8 mouse cellular contexts compared by ENCODE assay signal in the genomic region with DNA sequence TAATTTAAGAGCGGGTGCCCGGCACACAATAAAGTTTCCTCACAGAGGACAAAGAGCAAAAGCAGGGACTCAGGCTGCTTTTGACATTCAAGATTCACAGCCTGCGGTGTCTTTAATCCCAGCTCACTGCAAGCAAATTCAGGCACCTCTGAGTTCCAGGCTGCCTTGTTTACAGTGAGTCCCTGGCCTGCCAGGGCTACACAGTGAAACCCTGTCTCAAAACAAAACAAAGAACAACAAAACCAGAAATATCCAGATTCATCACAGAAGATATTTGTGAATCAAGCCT. TPM values are rescaled to one million over a fixed set of nuclear protein-coding genes. Genes with fewer than 3 reads are reported as not detected.
DNase-seq lines count a peak whose midpoint lies in the region; ATAC-seq and TF ChIP-seq lines count a peak whose summit lies in the region.

No protein-coding gene starts in this region.

- no peak for DNase-seq in kidney, adult 9 months
- DNase-seq in hindbrain, embryonic 11.5 days (ENCODE audit: low spot score) = no peak
- no peak for DNase-seq in lung, postnatal 0 days (ENCODE audit: low spot score)
- DNase-seq in layer of hippocampus, adult 9-11 months = no peak
- no peak for DNase-seq in spleen, postnatal 36 days (ENCODE audit: low spot score in 2 of 2)
- DNase-seq in testis, postnatal 10 days (ENCODE audit: low spot score) = no peak

- H3K36me3 ChIP-seq in kidney, embryonic 14.5 days (ENCODE audit: control insufficient read depth, insufficient read depth, low read length) = no peaks in the 10 kb centered on the region; the same call in 1 of the 2 replicates
- no peaks in the 10 kb centered on the region for H3K36me3 ChIP-seq in hindbrain, embryonic 11.5 days (ENCODE audit: control insufficient read depth, insufficient read depth, low read length)
- peaks cover 7% of the 10 kb centered on the region for H3K36me3 ChIP-seq in lung, postnatal 0 days (ENCODE audit: insufficient read depth, low read length)

- no peaks in the 10 kb centered on the region for H3K27me3 ChIP-seq in kidney, embryonic 14.5 days (ENCODE audit: control insufficient read depth, insufficient read depth, low read length)
- no peaks in the 10 kb centered on the region for H3K27me3 ChIP-seq in hindbrain, embryonic 11.5 days (ENCODE audit: control insufficient read depth, insufficient read depth, low read length)
- no peaks in the 10 kb centered on the region for H3K27me3 ChIP-seq in lung, postnatal 0 days (replicated peaks; ENCODE audit: insufficient read depth, low read length)

- TF ChIP-seq EP300 in lung, postnatal 0 days (IDR thresholded peaks at IDR 0.05) = no peak; the same call in 1 of the 2 replicates

- peak overlapping the region; percentile 66 for H3K4me2 ChIP-seq in kidney, embryonic 14.5 days (replicated peaks; ENCODE audit: low read depth, low read length)
- H3K4me2 ChIP-seq in hindbrain, embryonic 11.5 days (replicated peaks; ENCODE audit: low read depth, low read length) = peak overlapping the region; percentile 52
- peak overlapping the region; percentile 60 for H3K4me2 ChIP-seq in lung, postnatal 0 days (replicated peaks; ENCODE audit: low read depth, low read length)

- 0 out of 2 replicates have a peak, but pooled peaks have one; percentile 16 for ATAC-seq in kidney, embryonic 14.5 days (ENCODE audit: low FRiP score, low TSS enrichment)
- peak; percentile 50 for ATAC-seq in hindbrain, embryonic 11.5 days (ENCODE audit: low FRiP score)
- 0 out of 2 replicates have a peak, but pooled peaks have one; percentile 20 for ATAC-seq in lung, postnatal 0 days

- TF ChIP-seq CTCF in lung, postnatal 0 days (IDR thresholded peaks at IDR 0.05) = no peak

- no peaks in the 10 kb centered on the region for H3K4me1 ChIP-seq in kidney, embryonic 14.5 days (ENCODE audit: control insufficient read depth, insufficient read depth, low read length)
- H3K4me1 ChIP-seq in brown adipose tissue, adult 24 weeks (ENCODE audit: control insufficient read depth, insufficient read depth, insufficient read length, low read length) = 0 out of 2 replicates have a peak, but pooled peaks cover 2% of the 10 kb centered on the region
- H3K4me1 ChIP-seq in hindbrain, embryonic 11.5 days (replicated peaks; ENCODE audit: control insufficient read depth, insufficient read depth, low read length) = no peaks in the 10 kb centered on the region
- H3K4me1 ChIP-seq in lung, postnatal 0 days (ENCODE audit: insufficient read depth, low read depth, low read length) = no peaks in the 10 kb centered on the region

- peak overlapping the region; percentile 59 for H3K4me3 ChIP-seq in kidney, embryonic 14.5 days (ENCODE audit: low read length)
- H3K4me3 ChIP-seq in brown adipose tissue, adult 24 weeks (ENCODE audit: insufficient read depth, low read depth, low read length) = peak overlapping the region; percentile 86
- peak overlapping the region; percentile 45 for H3K4me3 ChIP-seq in hindbrain, embryonic 11.5 days (ENCODE audit: low read depth, low read length)
- H3K4me3 ChIP-seq in lung, postnatal 0 days (ENCODE audit: low read depth, low read length) = peak overlapping the region; percentile 53; the same call in 1 of the 2 replicates

- peak overlapping the region; percentile 9; the same call in 1 of the 2 replicates for H3K9ac ChIP-seq in kidney, embryonic 14.5 days (ENCODE audit: low read depth, low read length)
- peak overlapping the region; percentile 39 for H3K9ac ChIP-seq in hindbrain, embryonic 11.5 days (ENCODE audit: low read depth, low read length)
- peak overlapping the region; percentile 30; the same call in 1 of the 2 replicates for H3K9ac ChIP-seq in lung, postnatal 0 days (replicated peaks; ENCODE audit: low read depth)

- H3K27ac ChIP-seq in kidney, embryonic 14.5 days (ENCODE audit: low read depth, low read length) = no peak overlapping the region
- H3K27ac ChIP-seq in brown adipose tissue, adult 24 weeks (replicated peaks; ENCODE audit: low read depth, low read length) = peak overlapping the region; percentile 66
- H3K27ac ChIP-seq in hindbrain, embryonic 11.5 days (ENCODE audit: low read depth, low read length) = no peak overlapping the region
- peak overlapping the region; percentile 68; the same call in 1 of the 2 replicates for H3K27ac ChIP-seq in lung, postnatal 0 days (ENCODE audit: low read length)

- 9% methylated on average over 3 of the region's 3 CpGs for WGBS in kidney, embryonic 14.5 days
- 7% methylated on average over 3 of the region's 3 CpGs for WGBS in hindbrain, embryonic 11.5 days
- 8% methylated on average over 3 of the region's 3 CpGs for WGBS in lung, postnatal 0 days

- no peaks in the 10 kb centered on the region for H3K9me3 ChIP-seq in kidney, embryonic 14.5 days (ENCODE audit: control insufficient read depth, low read length)
- H3K9me3 ChIP-seq in hindbrain, embryonic 11.5 days (ENCODE audit: control insufficient read depth, low read length) = no peaks in the 10 kb centered on the region
- no peaks in the 10 kb centered on the region for H3K9me3 ChIP-seq in lung, postnatal 0 days (ENCODE audit: low read length)

RNA-seq across cellular contexts. Expression of a gene that starts 0.5 kb away (rescaled TPM):
- 5.6 and 10.4 TPM in 2 replicates for polyA plus RNA-seq in kidney, embryonic 14.5 days (2014; fragmentation: Nextera tagmentation; extraction: Ambion mirVana)
- polyA plus RNA-seq in brown adipose tissue, adult 24 weeks (2012; ENCODE audit: insufficient read depth, insufficient read length, missing spikeins) = 9.5 and 15.8 TPM in 2 replicates
- polyA plus RNA-seq in hindbrain, embryonic 11.5 days (2014; fragmentation: Nextera tagmentation; extraction: Ambion mirVana) = 7.5 TPM in 2 replicates
- polyA plus RNA-seq in lung, postnatal 0 days (2015; fragmentation: Nextera tagmentation; extraction: Ambion mirVana) = 7.9 and 8.8 TPM in 2 replicates

RNA-seq across cellular contexts. Expression of a gene that starts 30.7 kb away (rescaled TPM):
- 0.31 and 2.3 TPM in 2 replicates for polyA plus RNA-seq in kidney, embryonic 14.5 days (2014; fragmentation: Nextera tagmentation; extraction: Ambion mirVana)
- polyA plus RNA-seq in brown adipose tissue, adult 24 weeks (2012; ENCODE audit: insufficient read depth, insufficient read length, missing spikeins) = 0.52 TPM in 1 of 2 replicates, not detected in the other
- polyA plus RNA-seq in hindbrain, embryonic 11.5 days (2014; fragmentation: Nextera tagmentation; extraction: Ambion mirVana) = 0.70 and 1.4 TPM in 2 replicates
- polyA plus RNA-seq in lung, postnatal 0 days (2015; fragmentation: Nextera tagmentation; extraction: Ambion mirVana) = 0.35 and 0.55 TPM in 2 replicates

RNA-seq across cellular contexts. Expression of a gene that starts 32.1 kb away (rescaled TPM):
- 2.2 and 2.3 TPM in 2 replicates for polyA plus RNA-seq in kidney, embryonic 14.5 days (2014; fragmentation: Nextera tagmentation; extraction: Ambion mirVana)
- polyA plus RNA-seq in brown adipose tissue, adult 24 weeks (2012; ENCODE audit: insufficient read depth, insufficient read length, missing spikeins) = 6.2 and 10.3 TPM in 2 replicates
- polyA plus RNA-seq in hindbrain, embryonic 11.5 days (2014; fragmentation: Nextera tagmentation; extraction: Ambion mirVana) = 1.3 and 1.4 TPM in 2 replicates
- polyA plus RNA-seq in lung, postnatal 0 days (2015; fragmentation: Nextera tagmentation; extraction: Ambion mirVana) = 3.4 and 4.4 TPM in 2 replicates

RNA-seq across cellular contexts. Expression of a gene that starts 48.4 kb away (rescaled TPM):
- polyA plus RNA-seq in kidney, embryonic 14.5 days (2014; fragmentation: Nextera tagmentation; extraction: Ambion mirVana) = 13.5 and 16.7 TPM in 2 replicates
- 3.1 and 4.8 TPM in 2 replicates for polyA plus RNA-seq in brown adipose tissue, adult 24 weeks (2012; ENCODE audit: insufficient read depth, insufficient read length, missing spikeins)
- 15.4 and 15.6 TPM in 2 replicates for polyA plus RNA-seq in hindbrain, embryonic 11.5 days (2014; fragmentation: Nextera tagmentation; extraction: Ambion mirVana)
- polyA plus RNA-seq in lung, postnatal 0 days (2015; fragmentation: Nextera tagmentation; extraction: Ambion mirVana) = 6.5 and 6.8 TPM in 2 replicates

RNA-seq across cellular contexts. Expression of a gene that starts 52.3 kb away (rescaled TPM):
- 4.3 and 6.0 TPM in 2 replicates for polyA plus RNA-seq in kidney, embryonic 14.5 days (2014; fragmentation: Nextera tagmentation; extraction: Ambion mirVana)
- 0.67 and 2.1 TPM in 2 replicates for polyA plus RNA-seq in brown adipose tissue, adult 24 weeks (2012; ENCODE audit: insufficient read depth, insufficient read length, missing spikeins)
- polyA plus RNA-seq in hindbrain, embryonic 11.5 days (2014; fragmentation: Nextera tagmentation; extraction: Ambion mirVana) = 3.2 and 4.3 TPM in 2 replicates
- 5.3 and 6.7 TPM in 2 replicates for polyA plus RNA-seq in lung, postnatal 0 days (2015; fragmentation: Nextera tagmentation; extraction: Ambion mirVana)

Comparison
In these comparisons a context has a peak if more than half of its experiments do, and no peak if none do; other contexts are left out.
1. H3K27ac ChIP-seq: peak in brown adipose tissue, adult 24 weeks (single experiment) and lung, postnatal 0 days (single experiment); none in kidney, embryonic 14.5 days (single experiment) and hindbrain, embryonic 11.5 days (single experiment).
2. Peak in every context shown above with its lines, with median percentiles within 50 percentile points of each other: ATAC-seq, H3K4me2 ChIP-seq, H3K4me3 ChIP-seq and H3K9ac ChIP-seq.